Mouse (Mus musculus): ENCODE results near the gene Scamp3. TPM values are rescaled to one million over a fixed set of nuclear protein-coding genes. Genes with fewer than 3 reads are reported as not detected.

The Scamp3 gene
- polyA plus RNA-seq, 1 experiment from 2014 or later: 128 TPM

- peaks cover 5% of the 10 kb centered on the region for H3K4me1 ChIP-seq (replicated peaks; ENCODE audit: control insufficient read depth, insufficient read depth, low read length)
- 24% methylated on average over 13 of the region's 13 CpGs for WGBS
- peak; percentile 98 for DNase-seq (ENCODE audit: low spot score)
- peak within 1 kb of the TSS; percentile 62 for H3K9ac ChIP-seq
- peak within 1 kb of the TSS; percentile 44 for H3K4me3 ChIP-seq (replicated peaks; ENCODE audit: low read length)
- H3K36me3 ChIP-seq (replicated peaks; ENCODE audit: control insufficient read depth, insufficient read depth): peaks cover 35% of the 10 kb centered on the region
- H3K27ac ChIP-seq: no peak within 1 kb of the TSS
- no peaks in the 10 kb centered on the region for H3K9me3 ChIP-seq (ENCODE audit: control insufficient read depth, low read length)
- no peaks in the 10 kb centered on the region for H3K27me3 ChIP-seq (ENCODE audit: control insufficient read depth, insufficient read depth, low read length)
- peak within 1 kb of the TSS; percentile 62 for H3K4me2 ChIP-seq (replicated peaks)
- ATAC-seq (ENCODE audit: low FRiP score): peak; percentile 91
Measured at GRCm38 (mm10) chr3:89202253-89203141, 25.2 kb downstream of the Scamp3 start, which contains the start of gene Gba. TSS of gene Gba (plus strand) at chr3:89202928.

- H3K27ac ChIP-seq: no peak overlapping the region
- peak overlapping the region; percentile 44 for H3K4me3 ChIP-seq (replicated peaks; ENCODE audit: low read length)
- peaks cover 5% of the 10 kb centered on the region for H3K4me1 ChIP-seq (replicated peaks; ENCODE audit: control insufficient read depth, insufficient read depth, low read length)
- WGBS: 35% methylated on average over 5 of the region's 5 CpGs
- DNase-seq (ENCODE audit: low spot score) (no peak), ATAC-seq (ENCODE audit: low FRiP score) (0 out of 2 replicates have a peak, but pooled peaks have one; percentile 18)
- H3K9me3 ChIP-seq (ENCODE audit: control insufficient read depth, low read length): no peaks in the 10 kb centered on the region
- H3K27me3 ChIP-seq (ENCODE audit: control insufficient read depth, insufficient read depth, low read length): no peaks in the 10 kb centered on the region
- peak overlapping the region; percentile 62 for H3K9ac ChIP-seq
- H3K36me3 ChIP-seq (replicated peaks; ENCODE audit: control insufficient read depth, insufficient read depth): peaks cover 41% of the 10 kb centered on the region
- H3K4me2 ChIP-seq (replicated peaks): peak overlapping the region; percentile 62
Measured at GRCm38 (mm10) chr3:89203142-89203514, 25.9 kb downstream of the Scamp3 start.

GRCm38 (mm10) chr3:89206079-89206478 is 28.8 kb downstream of the Scamp3 start:
- Histone ChIP-seq H3K4me2 (replicated peaks) (no peak overlapping the region), H3K4me3 (replicated peaks; ENCODE audit: low read length) (no peak overlapping the region), H3K36me3 (replicated peaks; ENCODE audit: control insufficient read depth, insufficient read depth) (peaks cover 71% of the 10 kb centered on the region), H3K27ac (no peak overlapping the region), H3K4me1 (replicated peaks; ENCODE audit: control insufficient read depth, insufficient read depth, low read length) (peaks cover 5% of the 10 kb centered on the region), H3K27me3 (ENCODE audit: control insufficient read depth, insufficient read depth, low read length) (no peaks in the 10 kb centered on the region), H3K9ac (no peak overlapping the region), H3K9me3 (ENCODE audit: control insufficient read depth, low read length) (no peaks in the 10 kb centered on the region)
- WGBS: 95% methylated on average over 7 of the region's 7 CpGs
- ATAC-seq (ENCODE audit: low FRiP score): no peak
- DNase-seq (ENCODE audit: low spot score): no peak

GRCm38 (mm10) chr3:89206695-89207094 is 29.4 kb downstream of the Scamp3 start:
- Histone ChIP-seq H3K36me3 (replicated peaks; ENCODE audit: control insufficient read depth, insufficient read depth) (peaks cover 71% of the 10 kb centered on the region), H3K4me1 (replicated peaks; ENCODE audit: control insufficient read depth, insufficient read depth, low read length) (peaks cover 5% of the 10 kb centered on the region)
- 92% methylated on average over 2 of the region's 2 CpGs for WGBS

GRCm38 (mm10) chr3:89208075-89208657 is 30.9 kb downstream of the Scamp3 start:
- Histone ChIP-seq H3K9me3 (ENCODE audit: control insufficient read depth, low read length) (no peaks in the 10 kb centered on the region), H3K4me2 (replicated peaks) (no peak overlapping the region), H3K27ac (no peak overlapping the region), H3K9ac (no peak overlapping the region), H3K27me3 (ENCODE audit: control insufficient read depth, insufficient read depth, low read length) (no peaks in the 10 kb centered on the region), H3K36me3 (replicated peaks; ENCODE audit: control insufficient read depth, insufficient read depth) (peaks cover 71% of the 10 kb centered on the region), H3K4me1 (replicated peaks; ENCODE audit: control insufficient read depth, insufficient read depth, low read length) (peaks cover 12% of the 10 kb centered on the region), H3K4me3 (replicated peaks; ENCODE audit: low read length) (no peak overlapping the region)
- DNase-seq (ENCODE audit: low spot score) (no peak), ATAC-seq (ENCODE audit: low FRiP score) (no peak)
- 93% methylated on average over 13 of the region's 13 CpGs for WGBS

More at GRCm38 (mm10) chr3:89206695-89207094, 29.4 kb downstream of the Scamp3 start:
- Histone ChIP-seq H3K4me2 (replicated peaks) (no peak overlapping the region), H3K4me3 (replicated peaks; ENCODE audit: low read length) (no peak overlapping the region), H3K9me3 (ENCODE audit: control insufficient read depth, low read length) (no peaks in the 10 kb centered on the region), H3K27me3 (ENCODE audit: control insufficient read depth, insufficient read depth, low read length) (no peaks in the 10 kb centered on the region), H3K27ac (no peak overlapping the region), H3K9ac (no peak overlapping the region)
- ATAC-seq (ENCODE audit: low FRiP score): no peak
- no peak for DNase-seq (ENCODE audit: low spot score)

GRCm38 (mm10) chr3:89208736-89209135 is 31.5 kb downstream of the Scamp3 start:
- Histone ChIP-seq H3K36me3 (replicated peaks; ENCODE audit: control insufficient read depth, insufficient read depth) (peaks cover 71% of the 10 kb centered on the region), H3K9me3 (ENCODE audit: control insufficient read depth, low read length) (no peaks in the 10 kb centered on the region), H3K4me1 (replicated peaks; ENCODE audit: control insufficient read depth, insufficient read depth, low read length) (peaks cover 11% of the 10 kb centered on the region), H3K4me3 (replicated peaks; ENCODE audit: low read length) (no peak overlapping the region), H3K27ac (no peak overlapping the region), H3K27me3 (ENCODE audit: control insufficient read depth, insufficient read depth, low read length) (no peaks in the 10 kb centered on the region), H3K4me2 (replicated peaks) (no peak overlapping the region), H3K9ac (no peak overlapping the region)
- DNase-seq (ENCODE audit: low spot score) (no peak), ATAC-seq (ENCODE audit: low FRiP score) (no peak)
- 94% methylated on average over 6 of the region's 6 CpGs for WGBS

GRCm38 (mm10) chr3:89209731-89210130 is 32.5 kb downstream of the Scamp3 start:
- H3K27ac ChIP-seq: no peak overlapping the region
- no peak overlapping the region for H3K4me2 ChIP-seq (replicated peaks)
- no peak overlapping the region for H3K4me3 ChIP-seq (replicated peaks; ENCODE audit: low read length)
- H3K9ac ChIP-seq: no peak overlapping the region
- ATAC-seq (ENCODE audit: low FRiP score): no peak
- peaks cover 11% of the 10 kb centered on the region for H3K4me1 ChIP-seq (replicated peaks; ENCODE audit: control insufficient read depth, insufficient read depth, low read length)
- 87% methylated on average over 7 of the region's 7 CpGs for WGBS
- H3K36me3 ChIP-seq (replicated peaks; ENCODE audit: control insufficient read depth, insufficient read depth): peaks cover 63% of the 10 kb centered on the region
- H3K9me3 ChIP-seq (ENCODE audit: control insufficient read depth, low read length): no peaks in the 10 kb centered on the region
- DNase-seq (ENCODE audit: low spot score): no peak
- H3K27me3 ChIP-seq (ENCODE audit: control insufficient read depth, insufficient read depth, low read length): no peaks in the 10 kb centered on the region

GRCm38 (mm10) chr3:89210162-89210561 is 32.9 kb downstream of the Scamp3 start:
- ATAC-seq (ENCODE audit: low FRiP score) (no peak), DNase-seq (ENCODE audit: low spot score) (no peak)
- H3K9me3 ChIP-seq (ENCODE audit: control insufficient read depth, low read length): no peaks in the 10 kb centered on the region
- no peaks in the 10 kb centered on the region for H3K27me3 ChIP-seq (ENCODE audit: control insufficient read depth, insufficient read depth, low read length)
- H3K4me1 ChIP-seq (replicated peaks; ENCODE audit: control insufficient read depth, insufficient read depth, low read length): peaks cover 12% of the 10 kb centered on the region
- H3K4me2 ChIP-seq (replicated peaks): no peak overlapping the region
- H3K9ac ChIP-seq: no peak overlapping the region
- no peak overlapping the region for H3K4me3 ChIP-seq (replicated peaks; ENCODE audit: low read length)
- peaks cover 59% of the 10 kb centered on the region for H3K36me3 ChIP-seq (replicated peaks; ENCODE audit: control insufficient read depth, insufficient read depth)
- H3K27ac ChIP-seq: no peak overlapping the region
- WGBS: 89% methylated on average over 13 of the region's 13 CpGs

GRCm38 (mm10) chr3:89210731-89211130 is 33.5 kb downstream of the Scamp3 start:
- no peak for ATAC-seq (ENCODE audit: low FRiP score)
- Histone ChIP-seq H3K9me3 (ENCODE audit: control insufficient read depth, low read length) (no peaks in the 10 kb centered on the region), H3K4me1 (replicated peaks; ENCODE audit: control insufficient read depth, insufficient read depth, low read length) (peaks cover 18% of the 10 kb centered on the region), H3K36me3 (replicated peaks; ENCODE audit: control insufficient read depth, insufficient read depth) (peaks cover 54% of the 10 kb centered on the region), H3K9ac (no peak overlapping the region), H3K27ac (no peak overlapping the region), H3K4me2 (replicated peaks) (no peak overlapping the region), H3K27me3 (ENCODE audit: control insufficient read depth, insufficient read depth, low read length) (no peaks in the 10 kb centered on the region), H3K4me3 (replicated peaks; ENCODE audit: low read length) (no peak overlapping the region)
- 81% methylated on average over 7 of the region's 7 CpGs for WGBS
- DNase-seq (ENCODE audit: low spot score): no peak
